Mouse (Mus musculus) cortical plate, adult 2 months (tissue): Measurements from ENCODE around the gene Nme1.

Experiments used
- CTCF ChIP-seq: fragments of 200-500 bp; IDR thresholded peaks from 2 replicates; pipeline ENCODE4 v1.5.1; 2011; ENCODE audit warnings: mild to moderate bottlenecking, control low read depth, low read length; ENCODE audit not compliant: insufficient read depth; ENCODE audit errors: extremely low read depth
- POLR2A ChIP-seq: fragments of 200-500 bp; IDR thresholded peaks from 2 replicates; pipeline ENCODE4 v1.6.1; 2011; ENCODE audit warnings: mild to moderate bottlenecking, low read length, control low read depth; ENCODE audit not compliant: insufficient read depth; ENCODE audit errors: extremely low read depth

DNA sequence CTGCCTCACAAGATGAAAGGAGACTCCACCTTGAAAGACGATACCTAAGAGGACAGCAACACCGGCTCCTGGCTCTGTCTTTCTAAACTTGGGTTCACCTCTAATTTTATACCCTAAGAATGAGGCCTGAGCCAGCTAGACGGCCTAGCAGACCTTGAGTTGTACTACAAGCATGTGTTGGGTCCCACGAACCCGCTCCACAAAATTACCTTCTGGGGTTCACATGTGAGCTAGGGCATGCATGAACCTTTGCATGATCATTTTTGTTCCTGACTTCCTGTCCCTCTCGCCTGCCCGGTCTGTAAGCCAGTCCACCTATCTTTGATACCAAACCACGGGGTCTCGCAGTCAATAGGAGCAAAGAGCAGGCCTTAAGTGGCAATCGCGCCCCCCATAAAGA lies 940 bp downstream of the Nme1 start:
- TF ChIP-seq POLR2A: no peak
- TF ChIP-seq CTCF: no peak
